Mouse (Mus musculus) liver, embryonic 14.5 days (tissue): ENCODE measurements around the gene Kcnj6.

ENCODE experiments used
- CTCF ChIP-seq: IDR thresholded peaks from 2 replicates; pipeline ENCODE4 v1.5.1; 2016; ENCODE audit warnings: antibody characterized with exemption, low read depth, control low read depth
- EP300 ChIP-seq: IDR thresholded peaks from 2 replicates; pipeline ENCODE4 v1.6.1; 2016; ENCODE audit warnings: antibody characterized with exemption, low read depth

GRCm38 (mm10) chr16:95009937-95010336 lies 12.4 kb upstream of the Kcnj6 start:
- TF ChIP-seq CTCF: no peak
- no peak for TF ChIP-seq EP300
